Mouse (Mus musculus): Measurements from ENCODE around the gene Olfr866. TPM values are rescaled to one million over a fixed set of nuclear protein-coding genes. Genes with fewer than 3 reads are reported as not detected.

The Olfr866 gene
- polyA plus RNA-seq (2017; shearing (Covaris generic)): not detected

GRCm38 (mm10) chr9:20027935-20028334, at the start of gene Olfr866:
Olfr866 (minus strand) TSS chr9:20028035.

DNA sequence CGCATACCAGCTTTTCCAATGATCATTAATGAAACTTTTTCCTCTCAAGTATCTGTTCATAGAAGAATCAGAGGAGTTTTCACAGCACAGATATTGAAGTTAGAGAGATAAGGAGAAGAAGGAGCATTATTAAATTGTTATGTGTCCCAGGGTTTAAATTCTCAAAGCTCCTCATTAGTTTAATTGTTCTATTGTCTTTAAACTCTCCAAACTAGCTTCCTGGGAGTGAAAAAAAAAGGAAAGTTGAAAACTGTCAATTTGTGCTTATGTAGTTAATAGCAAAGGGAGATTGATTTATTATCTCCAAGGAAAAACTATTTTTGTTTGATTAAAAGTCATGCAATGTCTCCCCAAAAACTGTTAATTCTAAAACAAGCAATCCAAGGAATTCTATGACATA, 29.6 kb upstream of the Olfr866 start, which contains the start of gene Olfr867:
Olfr867 (minus strand) TSS at position 101 of the 400 bp plus-strand sequence.

Other genes with a start within 250 kb of the Olfr866 start
- gene Olfr58, start 247.8 kb downstream of the Olfr866 start, polyA plus RNA-seq (2017; shearing (Covaris generic)): not detected
- not detected for gene Olfr859, start 223.1 kb downstream of the Olfr866 start, polyA plus RNA-seq (2017; shearing (Covaris generic))
- 0.40 TPM for gene Olfr860, start 178.3 kb downstream of the Olfr866 start, polyA plus RNA-seq (2017; shearing (Covaris generic))
- not detected for gene Olfr862, start 140.0 kb downstream of the Olfr866 start, polyA plus RNA-seq (2017; shearing (Covaris generic))
- gene Olfr77, start 111.2 kb downstream of the Olfr866 start, polyA plus RNA-seq (2017; shearing (Covaris generic)): 1.3 TPM
- not detected for gene Olfr867, start 29.5 kb upstream of the Olfr866 start, polyA plus RNA-seq (2017; shearing (Covaris generic))
- gene Olfr868, start 70.6 kb upstream of the Olfr866 start, polyA plus RNA-seq (2017; shearing (Covaris generic)): not detected
- gene Olfr869, start 101.0 kb upstream of the Olfr866 start, polyA plus RNA-seq (2017; shearing (Covaris generic)): not detected
- not detected for gene Olfr870, start 146.0 kb upstream of the Olfr866 start, polyA plus RNA-seq (2017; shearing (Covaris generic))
- not detected for gene Olfr871, start 184.2 kb upstream of the Olfr866 start, polyA plus RNA-seq (2017; shearing (Covaris generic))
- gene Olfr872, start 209.1 kb upstream of the Olfr866 start, polyA plus RNA-seq (2017; shearing (Covaris generic)): not detected